Mouse (Mus musculus): ENCODE data around the gene Nr2c2ap. TPM values are rescaled to one million over a fixed set of nuclear protein-coding genes. Genes with fewer than 3 reads are reported as not detected.

Gene Nr2c2ap
- total and polyA plus RNA-seq, 2 experiments = 3.3 to 15.0 TPM

- Histone ChIP-seq H3K27me3 (ENCODE audit: control insufficient read depth, insufficient read depth, low read length) (peaks cover 6% of the 10 kb centered on the region; the same call in 1 of the 2 replicates), H3K4me3 (ENCODE audit: insufficient read depth, low read depth, low read length) (no peak overlapping the region), H3K36me3 (ENCODE audit: control insufficient read depth, insufficient read depth, low read length) (no peaks in the 10 kb centered on the region), H3K4me1 (ENCODE audit: control insufficient read depth, insufficient read depth, low read length) (peaks cover 9% of the 10 kb centered on the region), H3K9ac (ENCODE audit: low read depth, low read length) (no peak overlapping the region), H3K27ac (replicated peaks; ENCODE audit: insufficient read depth, low read depth, low read length) (no peak overlapping the region), H3K79me2 (ENCODE audit: control insufficient read depth, insufficient read depth, low read length) (no peaks in the 10 kb centered on the region)
- DNase-seq (ENCODE audit: extremely low read depth, low read depth, low spot score) = no peak
- 64% methylated on average over 8 of the region's 8 CpGs for WGBS
- TF ChIP-seq POLR2A (IDR thresholded peaks at IDR 0.05; ENCODE audit: extremely low read depth, insufficient read depth, low read length) = no peak
- no peak for TF ChIP-seq CTCF (IDR thresholded peaks at IDR 0.05; ENCODE audit: low read depth, low read length)
These were observed 6.1 kb upstream of the Nr2c2ap start for GRCm38 (mm10) chr8:70124992-70125391.

- Histone ChIP-seq H3K27me3 (ENCODE audit: control insufficient read depth, insufficient read depth, low read length) (no peaks in the 10 kb centered on the region), H3K4me3 (ENCODE audit: insufficient read depth, low read depth, low read length) (no peak overlapping the region), H3K9ac (ENCODE audit: low read depth, low read length) (no peak overlapping the region), H3K79me2 (ENCODE audit: control insufficient read depth, insufficient read depth, low read length) (no peaks in the 10 kb centered on the region; the same call in 1 of the 2 replicates), H3K27ac (replicated peaks; ENCODE audit: insufficient read depth, low read depth, low read length) (peak overlapping the region; percentile 56), H3K4me1 (ENCODE audit: control insufficient read depth, insufficient read depth, low read length) (peaks cover 21% of the 10 kb centered on the region), H3K36me3 (ENCODE audit: control insufficient read depth, insufficient read depth, low read length) (no peaks in the 10 kb centered on the region)
- no peak for TF ChIP-seq CTCF (IDR thresholded peaks at IDR 0.05; ENCODE audit: low read depth, low read length)
- TF ChIP-seq POLR2A (IDR thresholded peaks at IDR 0.05; ENCODE audit: extremely low read depth, insufficient read depth, low read length) = no peak
- DNase-seq (ENCODE audit: extremely low read depth, low read depth, low spot score) = peak; percentile 46
- 35% methylated on average over 3 of the region's 3 CpGs for WGBS
These were observed 2.7 kb upstream of the Nr2c2ap start for GRCm38 (mm10) chr8:70128435-70128834.

- no peak overlapping the region for H3K9ac ChIP-seq (ENCODE audit: low read depth, low read length)
- H3K27ac ChIP-seq (replicated peaks; ENCODE audit: insufficient read depth, low read depth, low read length) = peak overlapping the region; percentile 65
- peaks cover 21% of the 10 kb centered on the region for H3K4me1 ChIP-seq (ENCODE audit: control insufficient read depth, insufficient read depth, low read length)
- no peaks in the 10 kb centered on the region for H3K36me3 ChIP-seq (ENCODE audit: control insufficient read depth, insufficient read depth, low read length)
- WGBS = 23% methylated on average over 9 of the region's 9 CpGs
- no peak for TF ChIP-seq POLR2A (IDR thresholded peaks at IDR 0.05; ENCODE audit: extremely low read depth, insufficient read depth, low read length)
- no peak for TF ChIP-seq CTCF (IDR thresholded peaks at IDR 0.05; ENCODE audit: low read depth, low read length)
- H3K4me3 ChIP-seq (ENCODE audit: insufficient read depth, low read depth, low read length) = no peak overlapping the region
- no peaks in the 10 kb centered on the region; the same call in 1 of the 2 replicates for H3K79me2 ChIP-seq (ENCODE audit: control insufficient read depth, insufficient read depth, low read length)
- no peaks in the 10 kb centered on the region for H3K27me3 ChIP-seq (ENCODE audit: control insufficient read depth, insufficient read depth, low read length)
- peak; percentile 100 for DNase-seq (ENCODE audit: extremely low read depth, low read depth, low spot score)
These were observed 1.7 kb upstream of the Nr2c2ap start for GRCm38 (mm10) chr8:70129309-70129952.

GRCm38 (mm10) chr8:70130066-70130465 is 1.1 kb upstream of the Nr2c2ap start:
- no peak overlapping the region for H3K9ac ChIP-seq (ENCODE audit: low read depth, low read length)
- no peaks in the 10 kb centered on the region; the same call in 1 of the 2 replicates for H3K79me2 ChIP-seq (ENCODE audit: control insufficient read depth, insufficient read depth, low read length)
- peak; percentile 12 for DNase-seq (ENCODE audit: extremely low read depth, low read depth, low spot score)
- H3K4me3 ChIP-seq (ENCODE audit: insufficient read depth, low read depth, low read length) = no peak overlapping the region
- peak overlapping the region; percentile 62 for H3K27ac ChIP-seq (replicated peaks; ENCODE audit: insufficient read depth, low read depth, low read length)
- TF ChIP-seq POLR2A (IDR thresholded peaks at IDR 0.05; ENCODE audit: extremely low read depth, insufficient read depth, low read length) = no peak
- no peak for TF ChIP-seq CTCF (IDR thresholded peaks at IDR 0.05; ENCODE audit: low read depth, low read length)
- WGBS = 89% methylated on average over 3 of the region's 3 CpGs
- H3K36me3 ChIP-seq (ENCODE audit: control insufficient read depth, insufficient read depth, low read length) = 0 out of 2 replicates have a peak, but pooled peaks cover 3% of the 10 kb centered on the region
- peaks cover 21% of the 10 kb centered on the region for H3K4me1 ChIP-seq (ENCODE audit: control insufficient read depth, insufficient read depth, low read length)
- H3K27me3 ChIP-seq (ENCODE audit: control insufficient read depth, insufficient read depth, low read length) = no peaks in the 10 kb centered on the region

- H3K4me1 ChIP-seq (ENCODE audit: control insufficient read depth, insufficient read depth, low read length) = peaks cover 22% of the 10 kb centered on the region
- H3K79me2 ChIP-seq (ENCODE audit: control insufficient read depth, insufficient read depth, low read length) = no peaks in the 10 kb centered on the region; the same call in 1 of the 2 replicates
- no peak for TF ChIP-seq CTCF (IDR thresholded peaks at IDR 0.05; ENCODE audit: low read depth, low read length)
- no peak for TF ChIP-seq POLR2A (IDR thresholded peaks at IDR 0.05; ENCODE audit: extremely low read depth, insufficient read depth, low read length)
- H3K27me3 ChIP-seq (ENCODE audit: control insufficient read depth, insufficient read depth, low read length) = no peaks in the 10 kb centered on the region
- DNase-seq (ENCODE audit: extremely low read depth, low read depth, low spot score) = no peak
- no peak overlapping the region for H3K4me3 ChIP-seq (ENCODE audit: insufficient read depth, low read depth, low read length)
- WGBS = 92% methylated on average over 5 of the region's 5 CpGs
- H3K27ac ChIP-seq (replicated peaks; ENCODE audit: insufficient read depth, low read depth, low read length) = no peak overlapping the region
- 0 out of 2 replicates have a peak, but pooled peaks cover 3% of the 10 kb centered on the region for H3K36me3 ChIP-seq (ENCODE audit: control insufficient read depth, insufficient read depth, low read length)
- H3K9ac ChIP-seq (ENCODE audit: low read depth, low read length) = no peak overlapping the region
These were observed 3.0 kb downstream of the Nr2c2ap start for GRCm38 (mm10) chr8:70134086-70134485.

- H3K27me3 ChIP-seq (ENCODE audit: control insufficient read depth, insufficient read depth, low read length) = no peaks in the 10 kb centered on the region
- 94% methylated on average over 9 of the region's 9 CpGs for WGBS
- TF ChIP-seq CTCF (IDR thresholded peaks at IDR 0.05; ENCODE audit: low read depth, low read length) (no peak), POLR2A (IDR thresholded peaks at IDR 0.05; ENCODE audit: extremely low read depth, insufficient read depth, low read length) (no peak)
- no peak overlapping the region for H3K27ac ChIP-seq (replicated peaks; ENCODE audit: insufficient read depth, low read depth, low read length)
- H3K4me1 ChIP-seq (ENCODE audit: control insufficient read depth, insufficient read depth, low read length) = peaks cover 19% of the 10 kb centered on the region
- DNase-seq (ENCODE audit: extremely low read depth, low read depth, low spot score) = no peak
- no peak overlapping the region for H3K4me3 ChIP-seq (ENCODE audit: insufficient read depth, low read depth, low read length)
- no peaks in the 10 kb centered on the region; the same call in 1 of the 2 replicates for H3K79me2 ChIP-seq (ENCODE audit: control insufficient read depth, insufficient read depth, low read length)
- H3K9ac ChIP-seq (ENCODE audit: low read depth, low read length) = no peak overlapping the region
- 0 out of 2 replicates have a peak, but pooled peaks cover 3% of the 10 kb centered on the region for H3K36me3 ChIP-seq (ENCODE audit: control insufficient read depth, insufficient read depth, low read length)
These were observed 3.8 kb downstream of the Nr2c2ap start for GRCm38 (mm10) chr8:70134931-70135330.

All from liver, adult 2 months (tissue).